Mouse (Mus musculus) liver, embryonic 14.5 days (tissue): ENCODE results near the gene Spata20.

Source experiments
- CTCF ChIP-seq: IDR thresholded peaks from 2 replicates; pipeline ENCODE4 v1.5.1; 2016; ENCODE audit warnings: antibody characterized with exemption, low read depth, control low read depth
- EP300 ChIP-seq: IDR thresholded peaks from 2 replicates; pipeline ENCODE4 v1.6.1; 2016; ENCODE audit warnings: antibody characterized with exemption, low read depth

DNA sequence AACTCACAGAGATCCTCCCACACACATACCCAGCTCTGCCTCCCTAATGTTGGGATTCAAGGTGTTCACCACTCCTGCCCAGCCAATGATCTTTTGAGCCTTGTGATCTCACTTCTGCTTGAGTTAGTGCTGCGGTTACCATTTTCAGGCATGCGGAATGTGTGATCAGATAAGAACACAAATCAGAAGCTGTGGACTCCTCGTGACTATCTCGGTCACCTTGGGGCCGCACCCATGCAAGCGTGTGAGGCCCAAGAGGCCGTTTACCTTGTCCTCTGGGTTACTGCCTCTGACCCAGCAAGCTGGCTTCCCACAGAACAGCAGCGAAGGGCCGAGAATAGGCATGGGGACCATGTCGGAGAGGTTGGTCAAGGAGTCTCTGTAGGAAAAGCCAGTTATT is 23.0 kb upstream of the Spata20 start:
- TF ChIP-seq CTCF, result no peak
- no peak for TF ChIP-seq EP300
